Mouse (Mus musculus) activated CD4-positive, CD25-positive, alpha-beta regulatory T cell, adult 4 months (primary cell): ENCODE measurements around the gene Caly. TPM values are rescaled to one million over a fixed set of nuclear protein-coding genes. Genes with fewer than 3 reads are reported as not detected.

Source experiments
- ATAC-seq: one replicate; pipeline ENCODE4 v1.8.0; 2017
- polyA plus RNA-seq, 2 experiments: library from polyadenylated mRNA; unstranded; fragments of 100-300 nt; shearing (Covaris generic); gene quantifications; one replicate each; pipeline ENCODE4 v1.2.1; 2017

The Caly gene
- polyA plus RNA-seq, 2 experiments from 2014 or later: not detected

DNA sequence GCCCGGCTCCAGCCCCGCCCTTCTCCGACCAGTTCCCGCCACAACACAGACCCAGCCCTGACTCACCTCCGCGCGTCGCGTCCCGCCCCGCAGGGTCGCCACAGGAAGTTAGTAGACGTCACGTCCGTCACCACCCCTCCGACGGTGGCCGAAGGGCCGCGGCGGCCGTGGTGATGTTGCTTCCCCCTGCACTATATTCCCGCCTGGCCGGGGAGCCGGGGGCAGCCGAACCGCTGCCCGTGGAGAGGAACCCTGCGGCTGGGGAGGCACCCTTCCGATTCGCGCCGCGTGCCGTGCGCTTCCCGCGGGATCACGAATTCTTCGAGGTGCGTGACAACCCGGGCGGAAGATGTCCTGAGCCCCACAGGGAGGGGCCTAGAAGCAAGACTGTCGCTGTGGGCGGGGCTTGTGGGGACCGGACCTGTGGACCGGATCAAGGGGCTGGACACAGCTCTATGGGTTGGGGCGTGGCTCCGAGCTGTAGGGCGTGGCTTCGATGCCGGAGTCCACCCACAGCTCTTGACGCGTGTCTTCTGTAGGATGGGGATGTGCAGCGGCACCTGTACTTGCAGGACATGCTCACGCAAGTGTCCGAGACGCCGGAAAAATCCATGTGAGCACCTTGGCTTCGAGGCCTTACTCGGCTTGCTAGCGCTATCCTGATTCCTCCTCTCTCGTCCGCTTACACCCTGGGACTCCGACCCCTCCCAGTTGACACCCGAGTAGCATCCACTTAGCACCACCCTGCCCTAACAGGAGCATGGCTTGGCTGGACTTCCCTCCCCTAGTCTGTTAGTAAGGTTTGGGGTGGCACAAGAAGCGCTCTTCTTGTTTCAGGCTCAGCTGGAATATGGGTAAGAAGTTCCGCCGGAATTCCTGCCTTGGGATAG lies 45.8 kb downstream of the Caly start, which contains the start of the genes Zfp511 and Tubgcp2:
Zfp511 (plus strand) TSS at position 111 of the 890 bp plus-strand sequence.
Tubgcp2 (minus strand) TSS at position 389 of the 890 bp plus-strand sequence.
- peak; percentile 88 for ATAC-seq

DNA sequence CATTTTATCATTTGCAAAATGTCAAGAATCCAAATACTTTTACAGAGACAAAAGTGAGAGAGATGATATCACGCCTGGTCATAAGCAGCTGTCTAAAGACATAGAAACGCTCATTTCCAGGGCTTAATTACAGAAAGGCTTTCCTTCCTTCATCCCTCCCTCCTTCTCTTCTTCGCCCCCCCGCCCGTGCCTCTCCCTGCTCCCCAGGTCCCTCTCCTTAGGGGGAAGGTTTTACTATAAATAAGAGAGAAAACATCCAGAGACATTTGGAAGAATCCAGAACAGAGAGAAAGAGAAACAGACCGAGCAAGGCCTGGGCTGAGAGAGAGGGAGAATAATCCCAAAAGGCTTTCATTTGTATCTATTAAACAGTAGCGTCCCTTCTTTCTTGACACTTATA lies 46.9 kb downstream of the Caly start:
- no peak for ATAC-seq

DNA sequence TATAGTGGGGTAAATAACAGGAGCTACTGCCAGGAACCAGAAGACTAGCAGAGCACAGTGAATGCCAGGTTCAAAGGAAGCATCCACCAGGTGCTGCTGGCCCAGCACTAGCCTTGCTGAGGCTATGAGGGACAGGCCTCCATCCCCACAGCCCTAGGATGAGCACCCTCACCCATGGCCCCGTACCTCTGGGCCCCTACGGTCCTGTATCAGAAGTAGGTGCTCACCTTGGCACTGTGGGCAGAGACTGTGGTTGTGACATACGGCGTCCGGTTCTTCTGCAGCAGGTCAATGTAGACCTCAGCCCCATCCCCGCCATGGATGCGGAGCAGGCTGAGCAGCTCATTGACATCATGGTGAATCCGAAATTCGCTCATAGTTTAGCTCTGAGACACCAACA lies 49.0 kb downstream of the Caly start:
- no peak for ATAC-seq

DNA sequence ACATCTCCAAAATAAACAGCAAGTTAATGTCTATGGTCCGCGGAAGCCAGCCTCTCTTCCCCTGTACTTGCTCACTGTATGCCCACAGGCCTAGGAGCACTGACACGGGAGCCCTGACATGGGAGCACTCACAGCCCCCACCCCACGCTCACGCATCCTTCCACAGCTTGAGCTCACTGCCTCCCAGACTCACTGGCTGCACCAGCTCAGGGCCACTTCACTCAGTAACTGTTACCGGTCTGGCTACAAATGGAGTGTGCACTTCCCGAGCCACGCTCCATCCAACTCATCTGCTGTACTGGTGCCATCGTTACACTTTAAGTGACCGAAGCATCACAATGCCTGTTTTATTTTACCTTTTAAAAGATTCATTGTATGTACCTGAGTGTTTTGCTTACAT lies 50.0 kb downstream of the Caly start:
- no peak for ATAC-seq

DNA sequence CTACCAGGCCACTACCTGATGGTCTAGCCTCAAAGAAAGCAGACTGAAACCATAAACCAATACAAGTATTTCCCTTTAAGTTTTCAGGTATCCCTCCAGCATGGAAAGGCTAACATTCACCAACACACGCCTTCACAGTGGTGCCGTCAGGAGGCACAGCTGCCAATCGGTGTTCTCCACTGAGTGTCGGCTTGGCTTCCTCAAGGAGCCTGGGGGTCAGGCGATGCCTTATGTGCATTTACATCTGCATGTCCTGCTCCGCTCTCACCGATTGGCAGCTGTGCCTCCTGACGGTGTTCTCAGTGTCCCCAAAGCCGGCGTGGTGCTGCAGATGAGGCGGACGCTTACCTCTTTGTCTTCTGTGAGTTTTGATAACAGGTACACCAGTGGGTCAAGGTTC lies 50.6 kb downstream of the Caly start:
- no peak for ATAC-seq

Other genes with a start within 250 kb of the Caly start
- gene Adgra1, start 248.4 kb downstream of the Caly start, polyA plus RNA-seq: not detected
- under 1 TPM; 0.12 to 0.22 TPM for gene Kndc1, start 187.9 kb downstream of the Caly start, polyA plus RNA-seq
- 1 to 10 TPM in 1 of 2 experiments, under 1 TPM in 1; 0.90 to 2.2 TPM for gene Utf1, start 138.8 kb downstream of the Caly start, polyA plus RNA-seq
- 1 to 10 TPM in 1 of 2 experiments, not detected in 1; 1.2 TPM for gene 6430531B16Rik, start 103.8 kb downstream of the Caly start, polyA plus RNA-seq
- gene Adam8, start 90.0 kb downstream of the Caly start, polyA plus RNA-seq: 1 to 10 TPM; 9.6 to 9.9 TPM
- 10 to 100 TPM; 26.7 to 26.8 TPM for gene Zfp511, start 46.2 kb downstream of the Caly start, polyA plus RNA-seq
- gene Tubgcp2, start 45.9 kb downstream of the Caly start, polyA plus RNA-seq: 10 to 100 TPM; 22.2 to 23.0 TPM
- not detected for gene Msx3, start 33.5 kb downstream of the Caly start, polyA plus RNA-seq
- not detected for gene Prap1, start 10.8 kb upstream of the Caly start, polyA plus RNA-seq
- 10 to 100 TPM in 1 of 2 experiments, 1 to 10 TPM in 1; 9.9 to 11.0 TPM for gene Fuom, start 19.9 kb upstream of the Caly start, polyA plus RNA-seq
- gene Paox, start 33.3 kb upstream of the Caly start, polyA plus RNA-seq: 1 to 10 TPM; 3.8 to 4.7 TPM
- gene Echs1, start 33.9 kb upstream of the Caly start, polyA plus RNA-seq: 10 to 100 TPM; 73.1 to 79.4 TPM
- gene Mtg1, start 55.0 kb upstream of the Caly start, polyA plus RNA-seq: 10 to 100 TPM; 27.7 to 34.1 TPM
- gene Sprn, start 72.3 kb upstream of the Caly start, polyA plus RNA-seq: not detected
- gene Olfr522, start 82.2 kb upstream of the Caly start, polyA plus RNA-seq: not detected
- not detected for gene Olfr523, start 90.7 kb upstream of the Caly start, polyA plus RNA-seq
- gene Olfr524, start 123.4 kb upstream of the Caly start, polyA plus RNA-seq: under 1 TPM in 1 of 2 experiments, not detected in 1; 0.17 TPM
- gene Cd163l1, start 135.7 kb upstream of the Caly start, polyA plus RNA-seq: under 1 TPM in 1 of 2 experiments, not detected in 1; 0.15 TPM
- 1 to 10 TPM in 1 of 2 experiments, under 1 TPM in 1; 0.82 to 2.5 TPM for gene 5830411N06Rik, start 164.7 kb upstream of the Caly start, polyA plus RNA-seq
- under 1 TPM; 0.09 to 0.28 TPM for gene Olfr525, start 238.3 kb upstream of the Caly start, polyA plus RNA-seq